Mouse (Mus musculus) gastrocnemius, postnatal 4 days (tissue): ENCODE data around the gene Dynlrb2. TPM values are rescaled to one million over a fixed set of nuclear protein-coding genes. Genes with fewer than 3 reads are reported as not detected.

Experiments
- DNase-seq, 2 experiments: peaks; one replicate each; pipeline ENCODE4 v3.0.0; 2021 to 2022; ENCODE audit warnings: low spot score in 2 of 2, mixed read lengths in 2 of 2
- long read RNA-seq, 2 experiments: library from polyadenylated mRNA; stranded (forward); transcript quantifications; one replicate each; pipeline ENCODE4 v2.0.0; 2021
- total RNA-seq, 2 experiments: library from RNA; stranded (reverse); gene quantifications; 2 replicates each; pipeline ENCODE4 v1.2.3; 2021

Dynlrb2 gene
- total RNA-seq: not detected
- long read RNA-seq, experiment 1: 0 reads
- long read RNA-seq, experiment 2: 0 reads

DNA sequence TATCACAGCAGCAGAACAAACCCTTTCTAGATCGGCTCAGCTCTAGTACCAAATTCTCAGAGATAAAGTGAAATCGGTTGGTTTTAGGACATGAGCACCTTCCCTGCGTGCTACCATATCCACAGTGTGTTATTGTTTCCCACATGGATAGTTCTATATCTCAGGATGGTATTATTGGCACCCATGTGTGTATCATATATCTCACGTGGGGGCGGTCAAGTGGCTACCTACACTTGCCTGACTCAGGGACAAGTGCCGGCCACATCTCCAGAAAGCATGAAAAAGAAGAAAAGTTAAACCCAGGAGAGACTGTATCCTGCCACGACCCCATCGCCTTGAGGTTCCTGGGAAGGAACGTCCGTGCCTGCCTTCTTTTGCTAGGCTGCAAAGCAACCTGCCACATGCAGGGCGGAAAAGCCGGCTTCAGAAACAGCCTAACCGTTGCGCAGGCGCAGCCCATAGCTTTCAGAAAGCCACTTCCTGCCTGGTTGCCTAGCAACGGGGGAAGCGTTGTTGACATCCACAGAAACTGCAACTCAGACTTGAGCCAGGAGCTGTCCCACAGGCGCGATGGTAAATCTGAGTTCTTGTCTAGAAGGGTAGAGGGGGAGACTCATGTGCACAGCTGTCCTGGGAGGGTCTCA, at the start of gene Dynlrb2:
Dynlrb2 (plus strand) TSS at position 498 of the 644 bp plus-strand sequence.
- DNase-seq: peak; percentile 79 to 91

DNA sequence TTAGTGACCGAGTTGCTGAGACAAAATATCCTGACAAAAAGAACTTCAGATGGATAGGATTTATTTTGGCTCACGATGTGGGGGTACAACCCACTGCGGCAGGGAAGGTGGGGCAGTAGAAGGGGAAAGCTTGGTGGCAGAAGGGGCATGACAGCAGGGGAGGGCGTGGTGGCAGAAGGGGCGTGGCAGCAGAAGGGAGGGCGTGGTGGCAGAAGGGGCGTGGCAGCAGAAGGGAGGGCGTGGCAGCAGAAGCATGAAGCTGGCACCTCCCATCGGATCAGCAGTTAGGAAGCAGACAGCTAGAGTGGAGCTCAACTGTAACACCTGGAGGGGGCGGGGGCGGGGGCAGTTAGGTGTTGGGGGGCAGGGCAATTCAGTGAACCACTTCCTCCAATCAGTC, 46.2 kb upstream of the Dynlrb2 start:
- DNase-seq: no peak

DNA sequence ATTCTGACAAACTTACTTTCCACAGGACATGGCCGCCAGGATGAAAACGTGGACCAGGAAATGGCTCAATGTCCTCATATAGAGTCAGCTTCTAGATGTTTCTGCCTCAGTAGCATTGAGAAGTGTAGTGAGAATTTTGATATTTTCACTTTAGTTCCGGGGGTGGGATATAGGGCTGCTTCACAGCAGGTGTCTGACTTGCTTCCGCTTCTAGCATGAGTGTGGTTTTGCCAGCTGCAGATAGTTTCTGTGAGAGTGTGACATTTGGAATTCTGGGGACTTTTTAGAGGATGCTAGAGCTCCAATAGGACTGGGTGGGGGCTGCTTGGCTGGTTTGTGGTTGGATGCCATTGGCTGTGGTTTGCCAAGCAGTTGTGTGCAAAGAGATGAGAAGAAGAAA, 43.3 kb upstream of the Dynlrb2 start:
- no peak for DNase-seq

DNA sequence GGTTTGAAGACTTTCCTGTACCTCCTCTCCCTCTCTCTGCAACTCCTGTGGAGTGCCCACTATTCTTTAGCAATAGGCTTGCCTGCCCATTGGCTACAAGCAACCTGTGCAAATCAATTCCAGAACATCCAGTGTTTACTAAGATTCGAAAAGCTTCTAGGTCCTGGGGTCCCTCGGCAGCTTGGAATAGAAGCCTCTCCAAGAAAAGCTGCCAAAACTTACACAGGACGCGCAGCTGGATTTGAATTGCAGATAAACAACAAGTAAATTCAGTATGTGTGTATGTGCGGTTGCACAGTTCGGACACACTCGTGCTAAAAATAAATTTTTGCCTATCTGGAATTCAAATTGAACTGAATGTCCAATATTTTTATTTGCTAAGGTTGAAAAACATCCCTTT, 38.2 kb upstream of the Dynlrb2 start:
- no peak for DNase-seq

DNA sequence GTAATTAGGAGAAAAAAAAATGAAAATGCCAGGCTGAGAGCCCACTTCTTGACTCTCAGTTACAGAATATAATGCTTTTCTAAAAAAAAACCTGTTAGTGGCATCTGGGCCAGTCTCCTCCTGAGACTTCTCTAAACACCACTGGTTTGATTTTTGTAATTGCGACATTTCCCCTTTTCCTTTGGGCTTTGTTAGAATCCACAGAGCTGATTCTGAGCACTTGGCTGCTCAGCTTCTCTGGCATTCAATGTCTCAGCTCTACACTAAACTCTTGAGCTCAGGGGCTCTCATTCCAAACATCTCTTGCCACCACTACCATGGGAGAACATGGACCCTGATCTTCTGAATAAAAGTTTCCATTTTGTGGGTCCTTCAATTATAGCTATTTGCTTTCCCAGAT, 37.7 kb upstream of the Dynlrb2 start:
- DNase-seq: no peak

DNA sequence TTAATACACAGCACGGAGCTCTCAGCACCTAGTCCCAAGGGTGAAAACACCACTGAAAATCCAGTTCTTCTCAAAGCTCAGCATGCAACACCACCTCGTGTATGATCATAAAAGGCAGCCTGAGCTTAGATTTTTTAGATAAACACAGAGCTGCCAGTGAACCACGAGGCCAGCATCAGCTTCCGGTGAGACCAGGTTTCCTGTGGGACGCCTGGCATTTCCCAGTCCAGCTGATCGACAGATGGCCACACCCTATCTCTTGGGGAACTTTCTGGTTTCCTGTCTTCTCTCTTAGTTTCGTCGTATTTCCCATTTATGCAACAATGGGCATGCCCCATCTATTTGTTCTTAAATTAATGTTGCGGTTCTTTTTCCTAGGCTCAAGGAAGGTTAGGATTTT, 26.8 kb upstream of the Dynlrb2 start:
- DNase-seq: no peak

DNA sequence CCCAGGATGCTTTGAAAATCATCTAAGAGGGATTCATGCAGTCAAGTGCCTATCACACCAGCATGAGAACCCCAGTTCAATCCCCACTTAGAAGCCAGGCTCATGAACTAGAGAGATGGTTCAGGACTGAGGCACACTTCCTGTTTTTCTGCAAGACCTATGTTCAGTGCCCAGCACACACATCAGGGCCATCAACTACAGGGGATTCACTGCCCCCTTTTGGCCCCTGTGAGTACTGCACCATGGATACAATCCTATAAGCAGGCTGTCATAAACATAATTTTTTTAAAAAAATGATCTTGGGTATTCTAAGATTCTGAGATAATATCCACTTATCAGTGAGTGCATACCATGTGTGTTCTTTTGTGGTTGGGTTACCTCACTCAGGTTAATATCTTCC, 26.1 kb upstream of the Dynlrb2 start:
- DNase-seq: no peak

DNA sequence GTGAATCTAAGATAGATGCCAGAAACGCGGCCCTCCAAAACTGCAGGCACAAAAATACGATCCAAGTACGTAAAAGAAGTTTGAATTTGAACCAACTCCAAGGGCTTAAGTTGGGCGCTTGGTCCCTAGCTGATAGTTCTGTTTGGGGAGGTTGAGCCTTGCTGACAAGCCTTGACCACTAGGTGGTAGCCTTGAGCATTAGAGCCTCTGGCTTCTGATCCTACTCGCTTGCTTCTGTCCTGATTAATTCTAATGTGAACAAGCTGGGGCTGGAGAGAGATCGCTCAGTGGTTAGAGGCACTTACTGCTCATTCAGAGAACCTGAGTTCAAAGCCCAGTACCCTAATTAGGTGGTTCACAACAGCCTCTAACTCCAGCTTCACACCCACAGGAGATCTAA, 23.9 kb upstream of the Dynlrb2 start:
- peak in 1 of 2 experiments; percentile 49 for DNase-seq

DNA sequence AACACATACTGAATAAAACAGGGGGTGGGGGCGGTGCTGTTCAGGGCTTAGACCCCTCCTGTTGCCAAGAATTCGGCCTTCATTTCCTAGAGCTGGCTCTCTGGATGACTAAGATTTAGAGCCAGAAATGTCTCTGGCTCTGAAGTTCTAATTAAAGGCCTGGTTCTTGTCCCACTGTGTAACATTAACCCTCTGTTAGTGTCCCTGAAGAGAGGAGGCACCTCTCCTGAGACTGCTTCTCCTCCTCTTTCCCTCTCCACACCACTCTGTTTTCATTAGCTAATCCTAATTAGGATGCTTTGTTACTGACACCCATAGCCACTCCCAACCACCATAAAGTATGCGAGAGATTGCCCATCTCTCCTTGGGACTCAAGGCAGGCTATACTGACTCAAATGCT, 22.0 kb upstream of the Dynlrb2 start:
- no peak for DNase-seq

DNA sequence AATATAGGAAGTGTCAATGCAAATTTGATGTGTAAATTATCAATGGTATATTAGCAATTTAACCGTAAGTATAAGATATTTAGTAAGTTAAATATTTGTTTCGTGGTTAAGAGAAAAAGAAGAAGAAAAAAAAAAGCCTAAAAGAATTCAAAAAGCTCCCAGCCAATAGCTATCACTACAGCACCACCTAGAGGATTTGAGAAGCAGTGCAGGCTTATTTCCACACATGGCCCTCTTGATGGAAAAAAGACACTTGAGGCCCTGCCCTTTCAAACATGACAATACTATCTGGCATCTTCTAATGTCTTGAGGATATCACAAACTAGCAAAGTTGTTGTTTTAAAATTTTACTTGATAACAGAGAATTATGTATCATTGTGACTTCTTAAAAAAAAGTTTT, 20.7 kb upstream of the Dynlrb2 start:
- DNase-seq: no peak

DNA sequence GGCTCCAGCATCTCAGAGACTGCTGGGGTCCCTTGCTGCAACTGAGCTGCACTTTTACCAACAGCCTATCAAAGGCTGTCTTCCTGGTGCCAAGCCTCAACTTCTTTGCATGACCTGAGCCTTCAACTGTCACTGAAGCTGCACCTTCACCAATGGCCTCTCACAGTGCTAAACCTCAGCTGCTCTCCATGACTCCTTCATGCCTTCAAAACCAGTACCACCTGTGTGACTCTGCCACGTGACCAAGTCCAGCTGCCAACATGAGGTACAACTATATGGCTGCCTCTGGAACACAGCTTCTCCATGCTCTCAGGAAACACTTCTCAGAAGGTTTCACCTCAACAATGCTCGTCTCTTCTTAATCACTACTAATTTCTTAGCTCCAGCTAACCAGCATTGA, 16.2 kb upstream of the Dynlrb2 start:
- DNase-seq: no peak

DNA sequence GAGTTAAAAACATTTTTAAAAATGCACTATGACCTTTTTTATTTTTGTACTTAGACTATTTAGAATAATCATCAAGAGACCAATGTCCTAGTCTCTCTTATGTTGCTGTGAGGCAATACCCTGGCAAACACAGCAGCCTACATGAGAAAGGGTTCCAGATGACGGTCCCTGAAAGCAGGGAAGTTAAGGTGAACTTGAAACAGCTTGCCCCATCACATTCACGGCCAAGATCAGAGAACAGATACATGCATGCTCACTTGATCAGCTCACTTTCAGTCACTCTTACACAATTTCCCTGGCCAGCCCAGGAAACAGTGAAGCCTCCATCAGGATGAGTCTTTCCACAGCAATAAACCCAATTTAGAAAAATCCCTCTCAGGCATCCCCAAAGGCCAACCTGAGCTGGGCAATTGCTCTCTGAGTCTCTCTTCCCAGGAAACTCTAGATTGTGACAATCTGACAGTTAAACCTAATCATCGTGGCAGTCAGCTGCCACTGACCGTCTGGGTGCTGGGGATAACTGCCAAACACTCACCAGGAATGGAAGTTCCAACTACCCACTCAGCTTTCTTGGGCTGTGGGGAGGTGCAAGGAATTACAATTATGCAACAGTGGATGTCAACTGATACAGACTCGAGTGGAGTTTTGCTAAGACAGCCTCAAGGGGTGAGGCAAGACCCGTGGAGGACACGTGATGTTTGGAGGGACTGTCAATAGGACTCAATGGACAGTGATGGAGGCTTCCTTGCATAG, 4.5 kb upstream of the Dynlrb2 start:
- no peak for DNase-seq

DNA sequence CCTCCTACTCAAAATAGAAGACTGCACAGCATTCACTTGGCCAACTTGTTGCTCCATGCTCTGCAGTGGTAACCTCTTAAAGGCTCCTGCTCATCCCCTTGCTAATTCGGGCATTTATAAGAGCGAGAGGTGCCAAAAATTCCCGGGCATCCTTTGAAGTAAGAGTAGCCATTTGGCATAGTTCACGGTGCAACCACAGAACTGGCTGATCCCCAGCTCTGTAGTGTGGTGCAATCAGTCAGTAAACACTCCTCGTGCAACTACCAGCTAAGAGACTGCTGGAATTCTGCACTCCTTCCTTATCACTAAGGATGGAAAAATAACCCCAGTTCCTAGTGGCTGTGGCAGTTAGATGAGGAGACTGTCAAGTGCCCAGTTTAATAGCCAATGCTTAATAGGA, 3.9 kb downstream of the Dynlrb2 start:
- peak in 1 of 2 experiments; percentile 18 for DNase-seq

DNA sequence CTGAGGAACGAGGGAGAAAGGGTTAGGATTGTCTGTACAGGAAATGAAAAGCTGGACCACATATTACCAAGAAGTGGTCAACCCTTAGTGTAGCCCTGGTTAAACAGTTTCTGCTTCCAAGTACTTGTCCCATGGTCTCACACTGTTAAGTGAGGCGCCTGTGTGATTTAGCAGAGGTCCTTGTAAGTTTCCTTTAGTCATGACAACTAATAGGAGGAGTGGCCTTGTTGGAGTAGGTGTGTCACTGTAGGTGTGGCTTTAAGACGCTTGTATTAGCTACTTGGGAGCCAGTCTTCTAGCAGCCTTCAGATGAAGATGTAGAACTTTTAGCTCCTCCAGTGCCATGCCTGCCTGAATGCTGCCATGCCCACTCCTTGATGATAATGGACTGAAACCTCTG, 4.5 kb downstream of the Dynlrb2 start:
- no peak for DNase-seq

DNA sequence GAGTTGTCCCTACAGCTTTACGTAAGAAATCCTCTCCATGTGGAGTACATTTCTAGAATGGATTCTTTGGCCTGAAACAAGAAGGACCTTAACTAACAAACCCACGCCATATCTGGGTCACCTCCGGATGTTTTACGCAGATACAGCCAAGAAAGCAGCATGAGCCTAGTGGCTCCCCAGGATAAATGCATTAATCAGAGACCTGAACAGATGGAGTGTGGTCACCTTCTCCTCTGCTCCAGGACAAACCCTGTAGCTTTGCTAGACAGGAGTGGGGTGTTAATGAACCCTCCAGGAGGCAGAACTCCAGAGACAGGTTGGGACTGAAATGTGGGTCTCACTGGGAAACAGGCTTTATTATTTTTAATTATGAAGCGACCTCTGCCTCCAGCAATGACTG, 14.9 kb downstream of the Dynlrb2 start:
- DNase-seq: no peak

DNA sequence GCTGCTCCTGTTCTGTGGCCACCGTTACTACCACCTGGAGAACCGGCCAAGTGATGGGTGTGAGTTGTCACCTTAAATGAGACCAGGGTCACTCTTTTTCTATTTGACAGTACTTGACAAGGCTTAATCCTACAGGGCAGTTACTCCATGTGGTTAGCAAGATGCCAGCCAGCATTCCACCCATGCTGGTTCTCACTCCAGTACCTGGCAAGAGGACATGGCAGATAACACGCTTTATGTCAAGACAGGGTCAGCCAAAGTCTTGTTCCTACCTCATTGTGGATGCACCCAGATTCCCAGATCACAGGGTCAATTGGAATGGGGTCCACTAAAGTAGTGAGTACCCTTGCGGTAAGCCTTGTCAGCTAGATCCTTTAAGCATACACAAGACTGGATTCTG, 16.4 kb downstream of the Dynlrb2 start:
- no peak for DNase-seq

DNA sequence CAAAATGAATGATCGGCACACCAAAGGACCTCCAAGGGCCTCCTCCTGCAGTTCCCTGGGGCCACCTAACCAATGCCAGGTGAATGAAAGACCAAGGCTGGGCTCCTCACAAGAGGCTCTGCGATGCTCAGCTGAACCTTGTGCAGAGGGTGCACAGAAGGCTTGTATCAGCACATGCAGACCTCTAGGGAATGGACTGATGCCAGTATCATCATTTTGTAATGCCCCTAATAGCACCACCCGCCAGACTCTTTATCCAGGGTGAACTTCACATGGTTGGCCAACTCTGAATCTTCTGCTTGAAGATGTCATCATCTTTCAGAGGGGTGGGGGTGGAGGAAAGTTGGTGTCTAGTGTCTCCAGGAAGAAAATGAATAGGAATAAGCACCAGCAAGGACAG, 16.9 kb downstream of the Dynlrb2 start:
- DNase-seq: no peak

DNA sequence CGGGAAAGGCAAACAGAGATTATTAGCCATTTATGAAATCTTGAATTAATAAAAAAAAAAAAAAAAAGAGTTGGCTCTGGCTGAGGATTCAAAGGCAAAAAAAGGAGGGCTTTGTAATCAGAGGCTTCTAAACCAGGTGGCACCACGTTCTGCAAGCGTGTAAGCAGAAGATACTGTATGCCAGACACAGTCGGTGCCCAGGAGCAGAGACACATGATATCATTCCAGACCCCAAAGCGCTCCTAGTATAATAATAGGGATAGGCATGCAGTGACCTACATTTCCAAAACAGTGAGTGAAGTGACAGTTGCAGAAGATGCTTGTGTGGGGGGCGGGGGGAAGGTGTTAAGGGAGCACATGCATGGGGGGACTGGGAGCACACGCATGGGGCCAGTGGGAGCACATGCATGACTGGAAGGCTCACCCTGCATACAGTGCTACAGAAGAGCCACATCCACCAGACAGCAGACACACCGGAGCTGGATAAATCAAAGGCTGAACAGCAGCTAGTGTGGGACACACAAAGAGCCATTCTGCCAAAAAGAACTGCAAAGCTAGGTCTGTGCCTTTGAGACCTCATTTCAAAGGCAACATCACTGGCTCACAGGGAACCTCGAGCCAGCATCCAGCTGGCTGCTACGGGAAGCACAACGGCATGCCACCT, 17.5 kb downstream of the Dynlrb2 start:
- no peak for DNase-seq

DNA sequence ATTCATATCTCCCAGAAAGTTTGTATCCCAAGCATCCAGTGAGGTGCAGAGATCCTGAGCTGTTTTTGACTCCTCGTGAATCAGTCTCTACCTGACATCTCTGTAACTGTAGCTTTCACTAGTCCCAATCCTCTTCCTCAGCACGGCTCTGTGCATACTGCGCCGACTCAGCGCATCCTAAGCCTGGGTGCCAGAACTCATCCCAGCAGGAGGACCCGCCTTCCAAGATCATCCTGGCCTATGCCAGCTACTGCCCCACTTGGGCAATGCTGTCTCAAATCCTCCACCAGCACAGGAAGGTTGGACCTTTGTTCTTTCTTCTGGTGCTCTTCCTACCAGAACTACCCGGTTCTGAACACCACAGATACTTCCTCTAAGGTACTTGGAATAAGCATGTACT, 20.1 kb downstream of the Dynlrb2 start:
- no peak for DNase-seq

DNA sequence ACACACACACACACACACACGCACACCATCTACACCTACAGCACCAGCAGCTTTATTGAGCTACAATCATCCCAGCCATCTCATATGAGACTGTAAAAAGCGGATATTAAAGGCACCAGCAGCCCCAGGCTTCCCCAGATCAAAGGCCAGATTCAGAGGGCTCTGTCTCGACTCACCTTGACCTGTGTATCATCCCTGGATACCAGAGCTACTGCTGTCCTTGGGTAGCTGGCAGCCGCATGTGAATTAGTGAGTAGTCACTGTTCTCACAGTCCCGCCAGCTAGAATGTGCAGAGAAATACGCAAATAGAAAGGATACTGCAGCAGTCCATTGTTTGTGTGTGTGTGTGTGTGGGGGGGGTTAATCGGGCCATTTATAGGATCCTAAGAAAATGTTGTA, 24.0 kb downstream of the Dynlrb2 start:
- DNase-seq: no peak

DNA sequence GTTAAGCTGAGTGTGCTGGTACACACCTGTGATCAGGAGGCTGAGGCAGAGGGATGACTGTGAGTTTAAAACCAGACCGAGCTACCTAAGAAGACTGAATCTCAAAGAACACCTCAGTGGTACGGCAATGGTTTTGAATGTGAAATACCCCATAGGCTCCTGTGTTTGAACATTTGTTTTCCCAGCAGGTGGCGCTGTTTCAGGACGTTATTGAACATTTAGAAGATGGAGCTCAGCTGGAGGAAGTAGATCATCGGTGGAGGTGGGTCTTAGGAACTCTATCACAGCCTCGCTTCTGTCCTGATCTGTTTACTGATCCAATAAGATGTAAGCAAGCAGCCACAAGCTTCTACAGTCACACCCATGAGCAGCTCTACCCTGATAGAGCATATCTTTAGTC, 28.3 kb downstream of the Dynlrb2 start:
- no peak for DNase-seq

DNA sequence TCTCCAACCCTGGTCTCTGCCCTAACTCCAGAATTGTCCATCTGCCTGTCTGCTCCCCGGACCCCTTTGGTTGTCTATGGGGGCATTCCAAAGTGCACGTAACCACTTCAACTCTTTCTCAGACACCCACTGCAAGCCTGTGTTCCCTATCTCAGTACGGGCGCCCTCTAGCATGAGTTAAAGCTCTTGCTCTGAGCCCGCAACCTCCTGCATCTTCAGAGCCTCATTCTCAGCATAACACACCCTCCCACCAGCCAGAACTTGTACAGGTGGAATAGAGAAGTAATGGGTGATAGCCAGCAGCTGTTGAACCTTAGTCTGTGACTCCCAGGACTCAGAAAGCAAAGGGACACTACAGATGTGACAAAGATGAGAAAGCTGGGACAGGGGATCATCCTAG, 32.0 kb downstream of the Dynlrb2 start:
- DNase-seq: no peak

DNA sequence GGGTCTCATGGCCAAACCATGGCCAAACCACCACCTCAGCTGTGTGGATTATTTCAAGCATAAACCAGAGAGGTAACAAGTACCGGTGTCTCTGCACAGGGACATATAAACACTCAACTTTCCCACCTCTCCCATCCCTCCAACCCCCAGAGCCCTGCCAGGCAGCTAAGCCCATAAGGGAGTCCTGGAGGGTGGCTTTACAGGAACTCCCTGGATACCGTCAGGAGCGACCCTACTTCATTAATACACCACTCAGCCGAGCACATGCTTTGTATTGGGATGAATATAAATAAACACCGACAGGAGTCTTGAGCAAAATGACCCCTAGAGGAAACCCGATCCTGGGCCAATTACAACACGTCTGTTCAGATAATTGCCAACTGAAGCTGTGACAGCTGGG, 34.0 kb downstream of the Dynlrb2 start:
- DNase-seq: no peak
